Comparison of ENCODE assay signal across 21 mouse cellular contexts in the genomic region with DNA sequence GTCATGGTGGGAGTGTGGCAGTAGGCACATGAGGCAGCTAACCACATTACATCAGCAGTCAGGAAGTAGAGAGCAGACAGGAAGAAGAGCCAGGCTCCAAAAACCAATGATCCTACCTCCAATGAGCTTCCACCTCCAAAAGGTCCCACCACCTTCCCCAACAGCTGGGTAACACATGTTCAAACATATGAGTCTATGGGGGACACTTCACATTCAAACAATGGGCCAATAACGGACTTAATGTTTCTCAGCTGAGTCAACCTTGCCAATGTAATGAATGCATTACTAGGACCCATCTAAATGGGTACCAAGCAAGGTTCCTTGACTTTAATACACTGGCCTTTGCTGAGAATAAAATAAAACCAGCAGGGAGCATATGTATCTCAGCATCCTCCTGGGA.
DNase-seq lines count a peak whose midpoint lies in the region; ATAC-seq lines count a peak whose summit lies in the region.
"Had no signal": no experiment of that assay in that cellular context is flagged by ENCODE, and none has a peak within 500 bp of the region (broad histone marks: within the 10 kb centered on the region; RNA-seq: fewer than 3 reads in every experiment).

No protein-coding gene starts in this region.

- no peak overlapping the region for H3K4me2 ChIP-seq in limb, embryonic 13.5 days (replicated peaks)
- H3K4me2 ChIP-seq in neural tube, embryonic 14.5 days (ENCODE audit: low read depth, low read length) = no peak overlapping the region
- H3K4me2 ChIP-seq: forebrain, embryonic 13.5 days; heart, embryonic 11.5 days; hindbrain, embryonic 12.5 days; hindbrain, embryonic 15.5 days had no signal

- peak; percentile 41 for ATAC-seq in limb, embryonic 13.5 days (ENCODE audit: low FRiP score, low read depth)
- ATAC-seq in neural tube, embryonic 14.5 days (ENCODE audit: low read depth) = peak; percentile 29; the same call in 1 of the 2 replicates
- ATAC-seq: CD4-positive, CD25-positive, alpha-beta regulatory T cell, adult 4 months; forebrain, embryonic 13.5 days had no signal

- H3K4me3 ChIP-seq in limb, embryonic 13.5 days = no peak overlapping the region
- no peak overlapping the region for H3K4me3 ChIP-seq in limb, embryonic 10.5 days
- no peak overlapping the region for H3K4me3 ChIP-seq in neural tube, embryonic 14.5 days (ENCODE audit: low read depth, low read length)
- H3K4me3 ChIP-seq: forebrain, embryonic 10.5 days; forebrain, embryonic 13.5 days; heart, adult 2 months; hindbrain, embryonic 12.5 days; hindbrain, embryonic 15.5 days had no signal

- no peak overlapping the region for H3K9ac ChIP-seq in limb, embryonic 13.5 days
- no peak overlapping the region for H3K9ac ChIP-seq in neural tube, embryonic 14.5 days (replicated peaks; ENCODE audit: low read depth, low read length)
- H3K9ac ChIP-seq: forebrain, embryonic 13.5 days; hindbrain, embryonic 12.5 days; hindbrain, embryonic 15.5 days had no signal

- H3K27ac ChIP-seq in limb, embryonic 13.5 days = no peak overlapping the region
- H3K27ac ChIP-seq in limb, embryonic 10.5 days = no peak overlapping the region
- no peak overlapping the region for H3K27ac ChIP-seq in neural tube, embryonic 14.5 days (ENCODE audit: low read depth, low read length)
- H3K27ac ChIP-seq: forebrain, embryonic 10.5 days; forebrain, embryonic 13.5 days; heart, adult 2 months had no signal

- peaks cover 12% of the 10 kb centered on the region; the same call in 1 of the 2 replicates for H3K36me3 ChIP-seq in limb, embryonic 13.5 days
- H3K36me3 ChIP-seq in limb, embryonic 10.5 days = peaks cover 46% of the 10 kb centered on the region
- no peaks in the 10 kb centered on the region for H3K36me3 ChIP-seq in neural tube, embryonic 14.5 days (ENCODE audit: control insufficient read depth, insufficient read depth, low read length)
- H3K36me3 ChIP-seq: hindbrain, embryonic 12.5 days; hindbrain, embryonic 15.5 days had no signal

- 39% methylated on average over 1 of the region's 1 CpGs for WGBS in limb, embryonic 13.5 days
- WGBS in limb, embryonic 10.5 days = 88% methylated on average over 1 of the region's 1 CpGs
- WGBS in neural tube, embryonic 14.5 days = 32% methylated on average over 1 of the region's 1 CpGs

- no peak for DNase-seq in limb, embryonic 10.5 days (ENCODE audit: low spot score)
- DNase-seq in neural tube, embryonic 10.5 days (ENCODE audit: extremely low spot score, low spot score) = no peak
- DNase-seq in mesoderm, embryonic 11.5 days (ENCODE audit: low read depth, low spot score) = peak; percentile 56
- no peak for DNase-seq in cerebellum, adult 9-10 months
- DNase-seq: adrenal gland, adult 2 months; adrenal gland, postnatal 14 days; cerebellum, adult 11 months; cerebellum, adult 2 months; cerebellum, postnatal 10 days; cerebellum, postnatal 36 days; gastrocnemius, postnatal 10 days; gastrocnemius, postnatal 36 days; heart, adult 2 months had no signal

- no peaks in the 10 kb centered on the region for H3K9me3 ChIP-seq in limb, embryonic 13.5 days
- H3K9me3 ChIP-seq in limb, embryonic 10.5 days (replicated peaks) = no peaks in the 10 kb centered on the region
- H3K9me3 ChIP-seq in neural tube, embryonic 14.5 days (ENCODE audit: control insufficient read depth, low read length) = no peaks in the 10 kb centered on the region
- H3K9me3 ChIP-seq: forebrain, embryonic 10.5 days; forebrain, embryonic 13.5 days; hindbrain, embryonic 12.5 days; hindbrain, embryonic 15.5 days had no signal

- H3K4me1 ChIP-seq in limb, embryonic 13.5 days = peaks cover 41% of the 10 kb centered on the region
- peaks cover 26% of the 10 kb centered on the region for H3K4me1 ChIP-seq in limb, embryonic 10.5 days
- H3K4me1 ChIP-seq in neural tube, embryonic 14.5 days (ENCODE audit: control insufficient read depth, insufficient read depth, low read length) = peaks cover 13% of the 10 kb centered on the region; the same call in 1 of the 2 replicates

- H3K27me3 ChIP-seq in limb, embryonic 13.5 days = no peaks in the 10 kb centered on the region
- H3K27me3 ChIP-seq in limb, embryonic 10.5 days (ENCODE audit: low read depth, poor library complexity, severe bottlenecking) = no peaks in the 10 kb centered on the region
- H3K27me3 ChIP-seq in neural tube, embryonic 14.5 days (ENCODE audit: control insufficient read depth, insufficient read depth, low read length) = no peaks in the 10 kb centered on the region
- H3K27me3 ChIP-seq: forebrain, embryonic 13.5 days; hindbrain, embryonic 12.5 days; hindbrain, embryonic 15.5 days had no signal
